Mouse (Mus musculus) ES-E14 (cell line): ENCODE measurements at regions not wholly inside any gene's neighbourhood (a gene's known extent, or its start where the extent isn't known, plus 50 kb on each side); places are given as distances from the start of the nearest gene placed in this dataset.
A peak's percentile ranks its signal among the peaks of the same experiment; 100 is the strongest.
"Not testable (repeated sequence)": the region's sequence is repeated elsewhere in the genome, so short reads cannot be mapped to it uniquely, and the experiment has no call there.

ENCODE experiments used
- DNase-seq: peaks from one replicate; pipeline ENCODE4 v3.0.0-alpha.2; 2013; ENCODE audit warnings: low read depth, low spot score
- H3K27ac ChIP-seq: 2 replicates; pipeline ENCODE4 v1.5.1; 2012; ENCODE audit warnings: low read depth, mild to moderate bottlenecking, low read length, moderate library complexity, mixed read lengths; ENCODE audit not compliant: poor library complexity, insufficient read depth, severe bottlenecking
- H3K36me3 ChIP-seq: 2 replicates; pipeline ENCODE4 v1.6.1; 2012; ENCODE audit warnings: mild to moderate bottlenecking, low read length, moderate library complexity, mixed read lengths; ENCODE audit not compliant: control insufficient read depth, poor library complexity, insufficient read depth, severe bottlenecking
- H3K4me1 ChIP-seq, 2 experiments: fragments of 150-350 bp in 1 of 2; sonication (generic) in 1 of 2; 2 replicates each; pipeline ENCODE4 v1.6.1; 2012; ENCODE audit warnings: low read length in 2 of 2, mild to moderate bottlenecking in 1 of 2, mixed read lengths in 1 of 2; ENCODE audit not compliant: control insufficient read depth in 2 of 2, insufficient read depth in 2 of 2, poor library complexity in 1 of 2
- H3K4me3 ChIP-seq, 2 experiments: fragments of 150-350 bp in 1 of 2; sonication (generic) in 1 of 2; 2 replicates each; pipeline ENCODE4 v1.5.1; 2012; ENCODE audit warnings: low read length in 2 of 2, low read depth in 1 of 2, mild to moderate bottlenecking in 1 of 2, mixed read lengths in 1 of 2; ENCODE audit not compliant: insufficient read depth in 1 of 2, poor library complexity in 1 of 2, severe bottlenecking in 1 of 2
- H3K9ac ChIP-seq: 2 replicates; pipeline ENCODE4 v1.6.1; 2012; ENCODE audit warnings: low read depth, mild to moderate bottlenecking, low read length, mixed read lengths; ENCODE audit not compliant: poor library complexity, insufficient read depth, severe bottlenecking
- H3K9me3 ChIP-seq: fragments of 150-350 bp; sonication (generic); 2 replicates; pipeline ENCODE4 v1.6.1; 2012; ENCODE audit warnings: low read depth, mild to moderate bottlenecking, low read length; ENCODE audit not compliant: control insufficient read depth, insufficient read depth
- CHD2 ChIP-seq: IDR thresholded peaks from 2 replicates; pipeline ENCODE4 v1.6.1; 2014; ENCODE audit warnings: mild to moderate bottlenecking, low read depth, low read length, inconsistent platforms
- HCFC1 ChIP-seq: IDR thresholded peaks from 2 replicates; pipeline ENCODE4 v1.6.1; 2012; ENCODE audit warnings: low read length, inconsistent platforms, borderline replicate concordance; ENCODE audit not compliant: insufficient read depth
- MAFK ChIP-seq: IDR thresholded peaks from 2 replicates; pipeline ENCODE4 v1.6.1; 2014; ENCODE audit warnings: mild to moderate bottlenecking, low read depth, low read length, inconsistent platforms; ENCODE audit not compliant: insufficient read depth
- ZC3H11A ChIP-seq: IDR thresholded peaks from 2 replicates; pipeline ENCODE4 v1.6.1; 2012; ENCODE audit warnings: low read depth, mild to moderate bottlenecking, inconsistent platforms, low read length, borderline replicate concordance
- ZNF384 ChIP-seq: IDR thresholded peaks from 2 replicates; pipeline ENCODE4 v1.6.1; 2012; ENCODE audit warnings: low read depth, low read length, inconsistent platforms
- in situ Hi-C, 2 experiments: fragments of 600-800 bp; cut with MboI; formaldehyde crosslinking; loops; one replicate each; pipeline ENCODE4 v1.15.1; 2025; ENCODE audit warnings: low sequenced_read_pairs in 2 of 2, inconsistent platforms in 1 of 2; ENCODE audit not compliant: unreplicated experiment in 2 of 2

- peak; percentile 53 for DNase-seq
- in situ Hi-C loops = no loop called here
- Histone ChIP-seq H3K9me3 (no peaks in the 10 kb centered on the region), H3K36me3 (no peaks in the 10 kb centered on the region), H3K9ac (no peak overlapping the region), H3K27ac (no peak overlapping the region), H3K4me1 (no peaks in the 10 kb centered on the region), H3K4me3 (no peak overlapping the region)
- no peak for TF ChIP-seq CHD2
- no peak for TF ChIP-seq MAFK
- TF ChIP-seq ZC3H11A = peak; percentile 88; the same call in 1 of the 2 replicates
- no peak for TF ChIP-seq HCFC1
- TF ChIP-seq ZNF384 = no peak
These were observed 187.9 kb upstream of the Pfkp start for GRCm38 (mm10) chr13:6836351-6837074.

GRCm38 (mm10) chr13:6829882-6830281 lies 181.3 kb upstream of the Pfkp start:
- H3K36me3 ChIP-seq = no peaks in the 10 kb centered on the region
- in situ Hi-C loops = no loop called here
- no peak overlapping the region for H3K9ac ChIP-seq
- H3K4me3 ChIP-seq = no peak overlapping the region
- no peaks in the 10 kb centered on the region; the same call in 1 of the 2 replicates for H3K9me3 ChIP-seq
- DNase-seq = no peak
- H3K27ac ChIP-seq = no peak overlapping the region
- no peaks in the 10 kb centered on the region for H3K4me1 ChIP-seq
- no peak for TF ChIP-seq ZNF384

GRCm38 (mm10) chr13:6829346-6829745 lies 180.8 kb upstream of the Pfkp start:
- DNase-seq = no peak
- no peaks in the 10 kb centered on the region for H3K4me1 ChIP-seq
- in situ Hi-C loops = no loop called here
- H3K27ac ChIP-seq = peak overlapping the region; percentile 56; the same call in 1 of the 2 replicates
- H3K36me3 ChIP-seq = no peaks in the 10 kb centered on the region
- no peak overlapping the region for H3K4me3 ChIP-seq
- TF ChIP-seq ZC3H11A = no peak
- TF ChIP-seq MAFK = no peak
- TF ChIP-seq CHD2 = no peak
- no peak for TF ChIP-seq HCFC1
- TF ChIP-seq ZNF384 = no peak
- no peaks in the 10 kb centered on the region; the same call in 1 of the 2 replicates for H3K9me3 ChIP-seq
- H3K9ac ChIP-seq = no peak overlapping the region

GRCm38 (mm10) chr13:6828601-6829330 lies 180.2 kb upstream of the Pfkp start:
- DNase-seq, H3K36me3 ChIP-seq, H3K4me1 ChIP-seq, H3K9me3 ChIP-seq, H3K4me3 ChIP-seq, in situ Hi-C loops, H3K9ac ChIP-seq: not testable (repeated sequence)
- H3K27ac ChIP-seq = peak overlapping the region; percentile 69; the same call in 1 of the 2 replicates
